Mouse (Mus musculus): ENCODE data around the gene Tex37. TPM values are rescaled to one million over a fixed set of nuclear protein-coding genes. Genes with fewer than 3 reads are reported as not detected.

Gene Tex37
- polyA plus RNA-seq, 1 experiment from 2014 or later = not detected

- peaks cover 13% of the 10 kb centered on the region for H3K4me1 ChIP-seq (replicated peaks)
- no peak for ATAC-seq (replicated peaks; ENCODE audit: insufficient number of reproducible peaks, insufficient read depth, low FRiP score, low read depth)
- peaks cover 67% of the 10 kb centered on the region for H3K27me3 ChIP-seq
- no peak overlapping the region for H3K27ac ChIP-seq
- H3K4me3 ChIP-seq = no peak overlapping the region
- no peak overlapping the region for H3K9ac ChIP-seq
- H3K4me2 ChIP-seq = no peak overlapping the region
- 78% methylated on average over 7 of the region's 7 CpGs for WGBS
- no peaks in the 10 kb centered on the region for H3K36me3 ChIP-seq
- no peaks in the 10 kb centered on the region for H3K9me3 ChIP-seq (replicated peaks)
Measured at GRCm38 (mm10) chr6:70953274-70953673, 34.5 kb upstream of the Tex37 start.

- no peak overlapping the region for H3K9ac ChIP-seq
- no peaks in the 10 kb centered on the region for H3K36me3 ChIP-seq
- H3K27me3 ChIP-seq = no peaks in the 10 kb centered on the region
- H3K4me2 ChIP-seq = no peak overlapping the region
- H3K27ac ChIP-seq = no peak overlapping the region
- H3K9me3 ChIP-seq (replicated peaks) = no peaks in the 10 kb centered on the region
- ATAC-seq (replicated peaks; ENCODE audit: insufficient number of reproducible peaks, insufficient read depth, low FRiP score, low read depth) = no peak
- no peak overlapping the region for H3K4me3 ChIP-seq
- no peaks in the 10 kb centered on the region for H3K4me1 ChIP-seq (replicated peaks)
- 82% methylated on average over 2 of the region's 2 CpGs for WGBS
Measured at GRCm38 (mm10) chr6:70931801-70932200, 13.1 kb upstream of the Tex37 start.

GRCm38 (mm10) chr6:70921274-70922074 is 2.7 kb upstream of the Tex37 start:
- H3K27me3 ChIP-seq = peaks cover 10% of the 10 kb centered on the region; the same call in 1 of the 2 replicates
- 0 out of 2 replicates have a peak, but pooled peaks cover 3% of the 10 kb centered on the region for H3K4me1 ChIP-seq (replicated peaks)
- no peak for ATAC-seq (replicated peaks; ENCODE audit: insufficient number of reproducible peaks, insufficient read depth, low FRiP score, low read depth)
- WGBS = 9% methylated on average over 22 of the region's 22 CpGs
- H3K4me3 ChIP-seq = peak overlapping the region; percentile 24; the same call in 1 of the 2 replicates
- no peaks in the 10 kb centered on the region for H3K36me3 ChIP-seq
- no peak overlapping the region for H3K9ac ChIP-seq
- no peak overlapping the region for H3K27ac ChIP-seq
- peak overlapping the region; percentile 52 for H3K4me2 ChIP-seq
- no peaks in the 10 kb centered on the region for H3K9me3 ChIP-seq (replicated peaks)

- ATAC-seq (replicated peaks; ENCODE audit: insufficient number of reproducible peaks, insufficient read depth, low FRiP score, low read depth) = no peak
- peak overlapping the region; percentile 56; the same call in 1 of the 2 replicates for H3K4me2 ChIP-seq
- H3K9me3 ChIP-seq (replicated peaks) = no peaks in the 10 kb centered on the region
- H3K36me3 ChIP-seq = no peaks in the 10 kb centered on the region
- H3K27me3 ChIP-seq = peaks cover 9% of the 10 kb centered on the region; the same call in 1 of the 2 replicates
- H3K4me3 ChIP-seq = no peak overlapping the region
- no peak overlapping the region for H3K9ac ChIP-seq
- no peak overlapping the region for H3K27ac ChIP-seq
- peaks cover 12% of the 10 kb centered on the region for H3K4me1 ChIP-seq (replicated peaks)
- WGBS = 64% methylated on average over 7 of the region's 7 CpGs
Measured at GRCm38 (mm10) chr6:70912396-70912765, 6.3 kb downstream of the Tex37 start.

GRCm38 (mm10) chr6:70911668-70912395 is 6.9 kb downstream of the Tex37 start:
- Histone ChIP-seq H3K9me3 (replicated peaks) (no peaks in the 10 kb centered on the region), H3K27ac (no peak overlapping the region), H3K36me3 (no peaks in the 10 kb centered on the region), H3K4me2 (peak overlapping the region; percentile 56), H3K9ac (no peak overlapping the region), H3K4me1 (replicated peaks) (peaks cover 12% of the 10 kb centered on the region), H3K4me3 (peak overlapping the region; percentile 19; the same call in 1 of the 2 replicates), H3K27me3 (peaks cover 9% of the 10 kb centered on the region; the same call in 1 of the 2 replicates)
- no peak for ATAC-seq (replicated peaks; ENCODE audit: insufficient number of reproducible peaks, insufficient read depth, low FRiP score, low read depth)
- WGBS = 11% methylated on average over 20 of the region's 20 CpGs

- ATAC-seq (replicated peaks; ENCODE audit: insufficient number of reproducible peaks, insufficient read depth, low FRiP score, low read depth) = no peak
- no peak overlapping the region for H3K4me3 ChIP-seq
- 63% methylated on average over 4 of the region's 4 CpGs for WGBS
Measured at GRCm38 (mm10) chr6:70910285-70910684, 8.4 kb downstream of the Tex37 start.

GRCm38 (mm10) chr6:70909572-70909971 is 9.2 kb downstream of the Tex37 start:
- H3K36me3 ChIP-seq = peaks cover 13% of the 10 kb centered on the region; the same call in 1 of the 2 replicates
- 87% methylated on average over 7 of the region's 7 CpGs for WGBS
- no peak for ATAC-seq (replicated peaks; ENCODE audit: insufficient number of reproducible peaks, insufficient read depth, low FRiP score, low read depth)
- no peak overlapping the region for H3K4me3 ChIP-seq
- H3K4me2 ChIP-seq = no peak overlapping the region
- peaks cover 12% of the 10 kb centered on the region for H3K4me1 ChIP-seq (replicated peaks)
- no peaks in the 10 kb centered on the region for H3K9me3 ChIP-seq (replicated peaks)
- H3K9ac ChIP-seq = no peak overlapping the region
- peaks cover 9% of the 10 kb centered on the region; the same call in 1 of the 2 replicates for H3K27me3 ChIP-seq
- no peak overlapping the region for H3K27ac ChIP-seq

More at GRCm38 (mm10) chr6:70910285-70910684, 8.4 kb downstream of the Tex37 start:
- Histone ChIP-seq H3K27ac (no peak overlapping the region), H3K4me2 (no peak overlapping the region), H3K9ac (no peak overlapping the region), H3K4me1 (replicated peaks) (peaks cover 12% of the 10 kb centered on the region), H3K27me3 (peaks cover 9% of the 10 kb centered on the region; the same call in 1 of the 2 replicates), H3K36me3 (peaks cover 11% of the 10 kb centered on the region; the same call in 1 of the 2 replicates), H3K9me3 (replicated peaks) (no peaks in the 10 kb centered on the region)

GRCm38 (mm10) chr6:70903689-70904088 is 15.0 kb downstream of the Tex37 start:
- Histone ChIP-seq H3K27ac (no peak overlapping the region), H3K4me2 (no peak overlapping the region), H3K9ac (no peak overlapping the region), H3K4me1 (replicated peaks) (no peaks in the 10 kb centered on the region), H3K27me3 (no peaks in the 10 kb centered on the region), H3K4me3 (no peak overlapping the region), H3K9me3 (replicated peaks) (no peaks in the 10 kb centered on the region), H3K36me3 (peaks cover 33% of the 10 kb centered on the region; the same call in 1 of the 2 replicates)
- no peak for ATAC-seq (replicated peaks; ENCODE audit: insufficient number of reproducible peaks, insufficient read depth, low FRiP score, low read depth)
- WGBS = 69% methylated on average over 5 of the region's 5 CpGs

- H3K9me3 ChIP-seq (replicated peaks) = no peaks in the 10 kb centered on the region
- no peak overlapping the region for H3K4me3 ChIP-seq
- no peak overlapping the region for H3K9ac ChIP-seq
- H3K36me3 ChIP-seq = peaks cover 34% of the 10 kb centered on the region
- ATAC-seq (replicated peaks; ENCODE audit: insufficient number of reproducible peaks, insufficient read depth, low FRiP score, low read depth) = no peak
- no peak overlapping the region for H3K27ac ChIP-seq
- H3K4me1 ChIP-seq (replicated peaks) = no peaks in the 10 kb centered on the region
- H3K27me3 ChIP-seq = no peaks in the 10 kb centered on the region
- no peak overlapping the region for H3K4me2 ChIP-seq
- WGBS = 60% methylated on average over 8 of the region's 8 CpGs
Measured at GRCm38 (mm10) chr6:70899594-70900003, 19.1 kb downstream of the Tex37 start.

- no peak overlapping the region for H3K4me2 ChIP-seq
- H3K36me3 ChIP-seq = peaks cover 31% of the 10 kb centered on the region
- no peak overlapping the region for H3K9ac ChIP-seq
- no peaks in the 10 kb centered on the region for H3K9me3 ChIP-seq (replicated peaks)
- no peaks in the 10 kb centered on the region for H3K27me3 ChIP-seq
- no peak for ATAC-seq (replicated peaks; ENCODE audit: insufficient number of reproducible peaks, insufficient read depth, low FRiP score, low read depth)
- H3K4me1 ChIP-seq (replicated peaks) = no peaks in the 10 kb centered on the region
- WGBS = 76% methylated on average over 6 of the region's 6 CpGs
- no peak overlapping the region for H3K27ac ChIP-seq
- no peak overlapping the region for H3K4me3 ChIP-seq
Measured at GRCm38 (mm10) chr6:70898166-70898565, 20.6 kb downstream of the Tex37 start.

- Histone ChIP-seq H3K36me3 (peaks cover 63% of the 10 kb centered on the region), H3K27ac (no peak overlapping the region), H3K4me1 (replicated peaks) (peaks cover 9% of the 10 kb centered on the region; the same call in 1 of the 2 replicates), H3K4me3 (peak overlapping the region; percentile 6; the same call in 1 of the 2 replicates), H3K9me3 (replicated peaks) (no peaks in the 10 kb centered on the region), H3K4me2 (peak overlapping the region; percentile 31), H3K9ac (no peak overlapping the region), H3K27me3 (no peaks in the 10 kb centered on the region)
- no peak; the same call in 1 of the 2 replicates for ATAC-seq (replicated peaks; ENCODE audit: insufficient number of reproducible peaks, insufficient read depth, low FRiP score, low read depth)
- 60% methylated on average over 11 of the region's 11 CpGs for WGBS
Measured at GRCm38 (mm10) chr6:70887993-70888392, 30.7 kb downstream of the Tex37 start.
